Mouse (Mus musculus) liver, postnatal 0 days (tissue): ENCODE results near the gene Lrrc1.

Experiments used
- CTCF ChIP-seq: sonication (generic); IDR thresholded peaks from 2 replicates; pipeline ENCODE4 v1.5.1; 2016; ENCODE audit warnings: antibody characterized with exemption, low read depth
- EP300 ChIP-seq: IDR thresholded peaks from 2 replicates; pipeline ENCODE4 v1.6.1; 2016; ENCODE audit warnings: antibody characterized with exemption, low read depth, mild to moderate bottlenecking

DNA sequence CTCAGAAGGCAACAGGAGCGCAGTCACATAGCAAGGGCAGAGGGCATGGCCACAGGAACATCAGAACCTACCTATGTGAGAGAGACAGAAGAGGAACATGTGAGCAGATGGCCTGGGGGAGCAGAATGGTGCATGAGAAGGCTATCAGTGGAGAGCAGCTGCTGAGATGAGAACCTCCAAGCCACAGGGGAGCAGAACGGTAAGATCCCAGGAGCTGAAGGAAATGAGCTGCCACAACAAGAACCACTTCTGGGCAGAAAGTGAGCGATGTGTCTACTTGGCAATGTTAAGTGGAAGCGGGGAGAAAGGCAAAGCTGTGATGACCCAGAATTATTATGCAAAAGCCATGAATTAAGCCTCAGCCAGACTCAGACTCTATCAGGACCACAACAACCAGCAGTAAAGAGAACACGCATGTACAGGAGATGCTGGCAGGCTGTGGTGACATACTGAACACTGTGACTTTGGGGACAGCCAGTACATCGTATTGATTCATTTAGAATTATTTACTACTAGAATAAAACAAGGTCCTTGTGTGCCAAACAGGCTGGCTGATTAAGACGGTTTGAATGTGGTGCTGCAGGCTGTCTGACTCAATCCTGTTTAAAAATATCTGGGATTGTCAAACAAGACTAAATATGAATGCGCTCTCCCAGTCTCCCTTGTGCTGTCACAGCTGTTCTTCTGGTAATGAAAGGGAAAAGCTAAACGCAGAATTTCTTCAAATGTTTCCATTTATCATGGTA lies 63.9 kb downstream of the Lrrc1 start:
- TF ChIP-seq CTCF (no peak), EP300 (no peak)
